Mouse (Mus musculus): ENCODE measurements at regions not wholly inside any gene's neighbourhood (a gene's known extent, or its start where the extent isn't known, plus 50 kb on each side); places are given as distances from the start of the nearest gene placed in this dataset.
"Not testable (repeated sequence)": the region's sequence is repeated elsewhere in the genome, so short reads cannot be mapped to it uniquely, and the experiment has no call there.

- not testable (repeated sequence) for DNase-seq
Measured at GRCm38 (mm10) chr19:3158149-3158548, 124.6 kb upstream of the Mrpl21 start.

- DNase-seq: no peak
Measured at GRCm38 (mm10) chr19:3159346-3159745, 123.4 kb upstream of the Mrpl21 start.

GRCm38 (mm10) chr19:3167683-3168082 is 115.0 kb upstream of the Mrpl21 start:
- DNase-seq: no peak

- no peak for DNase-seq
Measured at GRCm38 (mm10) chr19:3182625-3183024, 100.1 kb upstream of the Mrpl21 start.

- DNase-seq: no peak
Measured at GRCm38 (mm10) chr19:3192644-3193043, 90.1 kb upstream of the Mrpl21 start.

- peak in 1 of 2 experiments; percentile 30 for DNase-seq
Measured at GRCm38 (mm10) chr19:3204504-3204903, 78.2 kb upstream of the Mrpl21 start.

GRCm38 (mm10) chr19:3205406-3205805 is 77.3 kb upstream of the Mrpl21 start:
- DNase-seq: not testable (repeated sequence)

GRCm38 (mm10) chr19:3208283-3208682 is 74.4 kb upstream of the Mrpl21 start:
- peak; percentile 13 to 49 for DNase-seq

All from heart, adult 18-20 months (tissue).